Mouse (Mus musculus) kidney, adult 11 months (tissue): ENCODE results near the gene Yif1b.

Experiments used
- DNase-seq: peaks from one replicate; pipeline ENCODE4 v3.0.0; 2022

Yif1b gene

GRCm38 (mm10) chr7:29281201-29282073 is 43.3 kb downstream of the Yif1b start, which contains the start of gene Spint2:
Gene Spint2, minus strand, starts transcription at chr7:29281912.
- DNase-seq, result peak; percentile 94

GRCm38 (mm10) chr7:29282074-29282554 is 44.0 kb downstream of the Yif1b start:
- no peak for DNase-seq

GRCm38 (mm10) chr7:29283876-29284275 is 45.7 kb downstream of the Yif1b start:
- no peak for DNase-seq

- DNase-seq, result no peak
Measured at GRCm38 (mm10) chr7:29284523-29284922, 46.4 kb downstream of the Yif1b start.

- no peak for DNase-seq
Measured at GRCm38 (mm10) chr7:29287481-29287880, 49.4 kb downstream of the Yif1b start.

GRCm38 (mm10) chr7:29288079-29288478 is 50.0 kb downstream of the Yif1b start:
- peak; percentile 52 for DNase-seq

GRCm38 (mm10) chr7:29288942-29289638 is 51.0 kb downstream of the Yif1b start, which contains the start of gene Ppp1r14a:
Gene Ppp1r14a, plus strand, starts transcription at chr7:29289308.
- DNase-seq, result no peak

- DNase-seq, result no peak
Measured at GRCm38 (mm10) chr7:29289856-29290255, 51.7 kb downstream of the Yif1b start.

- no peak for DNase-seq
Measured at GRCm38 (mm10) chr7:29290691-29291485, 52.8 kb downstream of the Yif1b start.

- no peak for DNase-seq
Measured at GRCm38 (mm10) chr7:29291616-29292457, 53.7 kb downstream of the Yif1b start.

GRCm38 (mm10) chr7:29292458-29293098 is 54.4 kb downstream of the Yif1b start:
- DNase-seq, result no peak

GRCm38 (mm10) chr7:29293131-29294065 is 55.3 kb downstream of the Yif1b start:
- DNase-seq, result peak; percentile 47

- DNase-seq, result no peak
Measured at GRCm38 (mm10) chr7:29294111-29294761, 56.1 kb downstream of the Yif1b start.

- no peak for DNase-seq
Measured at GRCm38 (mm10) chr7:29295861-29296647, 57.9 kb downstream of the Yif1b start.

GRCm38 (mm10) chr7:29296998-29297397 is 58.9 kb downstream of the Yif1b start:
- peak; percentile 67 for DNase-seq
